Mouse (Mus musculus): ENCODE results near the gene Hes3.

The Hes3 gene

GRCm38 (mm10) chr4:152281601-152282000 lies 9.9 kb downstream of the Hes3 start:
- DNase-seq (ENCODE audit: extremely low read depth, low read depth) = no peak

DNA sequence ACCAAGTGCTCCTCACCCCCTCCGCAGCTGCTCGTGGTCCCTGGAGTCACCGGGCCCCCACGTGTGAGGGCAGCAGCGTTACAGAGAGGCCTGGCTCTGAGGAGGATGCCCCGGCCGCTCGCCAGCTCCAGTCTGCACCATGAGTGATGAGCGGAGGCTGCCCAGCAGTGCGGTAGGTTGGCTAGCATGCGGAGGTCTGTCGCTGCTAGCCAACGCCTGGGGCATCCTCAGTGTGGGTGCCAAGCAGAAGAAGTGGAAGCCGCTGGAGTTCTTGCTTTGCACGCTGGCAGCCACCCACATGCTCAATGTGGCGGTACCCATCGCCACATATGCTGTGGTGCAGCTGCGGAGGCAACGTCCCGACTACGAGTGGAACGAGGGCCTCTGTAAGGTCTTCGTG lies 12.5 kb downstream of the Hes3 start:
- DNase-seq (ENCODE audit: extremely low read depth, low read depth) = no peak

GRCm38 (mm10) chr4:152277916-152278315 lies 13.5 kb downstream of the Hes3 start:
- no peak for DNase-seq (ENCODE audit: extremely low read depth, low read depth)

GRCm38 (mm10) chr4:152276389-152277347 lies 14.8 kb downstream of the Hes3 start:
- no peak for DNase-seq (ENCODE audit: extremely low read depth, low read depth)

- DNase-seq (ENCODE audit: extremely low read depth, low read depth) = no peak
These were observed 16.8 kb downstream of the Hes3 start for GRCm38 (mm10) chr4:152274681-152275131.

GRCm38 (mm10) chr4:152273621-152274236 lies 17.7 kb downstream of the Hes3 start, which contains the start of gene Gpr153:
Gene Gpr153 (plus strand): TSS chr4:152274232.
- DNase-seq (ENCODE audit: extremely low read depth, low read depth) = no peak

DNA sequence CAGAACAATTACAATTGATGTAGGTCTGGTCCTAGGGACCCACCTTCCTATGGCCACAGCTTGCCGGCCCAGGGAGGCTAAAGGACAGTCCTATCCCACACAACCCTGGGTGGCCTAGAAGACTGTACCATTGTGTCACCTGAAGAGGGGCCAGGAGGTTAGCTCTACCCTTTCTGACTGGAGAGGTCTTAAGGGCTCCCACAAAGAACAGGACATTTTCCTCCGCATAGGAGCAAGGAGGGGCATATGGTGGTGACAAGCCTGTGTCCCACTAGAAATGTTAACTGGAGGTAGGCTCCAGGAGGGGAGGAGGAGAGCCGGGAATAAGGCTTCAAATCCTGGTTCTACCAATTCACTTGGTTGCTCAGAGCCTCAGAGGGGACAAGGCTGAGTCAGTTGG lies 18.3 kb downstream of the Hes3 start:
- no peak for DNase-seq (ENCODE audit: extremely low read depth, low read depth)

DNA sequence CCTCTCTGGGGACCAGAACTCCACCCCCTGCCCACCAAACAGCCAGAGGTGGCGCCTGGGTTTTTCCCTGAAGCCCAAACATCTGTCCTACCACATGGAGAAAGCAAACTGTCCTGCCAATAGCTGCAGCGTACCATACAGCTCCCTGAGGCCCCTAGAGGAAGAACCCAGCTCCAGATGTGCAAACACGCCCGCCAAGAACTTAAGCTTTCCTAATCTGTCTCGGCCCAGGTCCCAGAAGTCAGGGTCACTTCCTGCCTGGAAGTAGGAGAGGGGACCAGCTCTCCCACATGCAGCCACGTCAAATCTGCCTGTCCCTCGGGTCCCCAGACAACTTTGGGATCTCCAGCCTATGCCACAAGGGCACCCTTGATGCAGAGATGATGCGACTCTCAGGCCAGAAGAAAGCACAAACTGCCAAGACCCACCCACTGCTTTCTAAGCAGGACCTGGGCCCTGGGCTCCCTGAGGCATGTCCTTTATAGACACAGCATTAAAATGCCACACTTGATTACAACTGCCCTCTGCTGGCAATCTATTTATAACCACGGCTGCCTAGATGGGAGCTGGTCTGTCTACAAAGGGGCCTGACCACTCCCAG lies 18.9 kb downstream of the Hes3 start:
- DNase-seq (ENCODE audit: extremely low read depth, low read depth) = no peak

- DNase-seq (ENCODE audit: extremely low read depth, low read depth) = no peak
These were observed 19.5 kb downstream of the Hes3 start for GRCm38 (mm10) chr4:152272006-152272405.

DNA sequence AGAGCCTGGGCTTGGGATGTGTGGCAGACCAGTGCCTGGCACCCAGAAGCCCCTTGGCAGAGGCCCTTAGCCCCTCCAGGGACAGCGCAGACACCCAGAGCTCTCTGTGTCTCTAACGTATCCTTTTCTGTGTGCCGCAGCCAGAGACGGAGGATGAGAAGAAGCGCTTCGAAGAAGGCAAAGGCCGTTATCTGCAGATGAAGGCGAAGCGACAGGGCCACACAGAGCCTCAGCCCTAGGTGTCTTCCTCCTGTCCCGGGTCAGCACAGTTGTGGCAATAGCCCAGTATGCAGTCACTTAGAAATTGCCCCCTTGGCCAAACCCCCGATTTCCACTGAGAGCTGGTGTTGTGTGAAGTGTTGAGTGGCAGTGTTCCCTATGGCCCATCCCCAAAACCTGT lies 20.1 kb downstream of the Hes3 start:
- DNase-seq (ENCODE audit: extremely low read depth, low read depth) = no peak

DNA sequence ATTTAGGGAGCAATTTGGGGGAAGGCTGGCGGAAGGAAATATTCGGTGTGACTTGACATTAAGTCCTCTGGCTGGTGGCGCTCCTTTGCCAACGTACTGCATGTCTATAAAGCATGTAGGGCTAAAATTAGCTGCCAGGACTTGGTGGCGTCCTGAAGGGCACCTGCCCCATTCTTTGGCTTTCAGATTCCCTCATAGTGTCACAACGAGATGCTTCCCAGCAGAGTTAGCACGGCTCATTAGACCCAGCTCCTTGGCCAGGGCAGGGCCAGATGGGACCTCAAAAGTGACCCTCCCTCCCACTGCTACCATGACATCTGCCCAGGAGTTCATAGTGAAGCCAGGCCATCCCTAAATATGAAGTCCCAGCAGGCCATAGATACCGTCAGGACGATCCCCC lies 20.9 kb downstream of the Hes3 start:
- no peak for DNase-seq (ENCODE audit: extremely low read depth, low read depth)

GRCm38 (mm10) chr4:152269967-152270366 lies 21.5 kb downstream of the Hes3 start:
- no peak for DNase-seq (ENCODE audit: extremely low read depth, low read depth)

GRCm38 (mm10) chr4:152267748-152268369 lies 23.6 kb downstream of the Hes3 start:
- no peak for DNase-seq (ENCODE audit: extremely low read depth, low read depth)

GRCm38 (mm10) chr4:152266236-152266895 lies 25.1 kb downstream of the Hes3 start:
- DNase-seq (ENCODE audit: extremely low read depth, low read depth) = no peak

DNA sequence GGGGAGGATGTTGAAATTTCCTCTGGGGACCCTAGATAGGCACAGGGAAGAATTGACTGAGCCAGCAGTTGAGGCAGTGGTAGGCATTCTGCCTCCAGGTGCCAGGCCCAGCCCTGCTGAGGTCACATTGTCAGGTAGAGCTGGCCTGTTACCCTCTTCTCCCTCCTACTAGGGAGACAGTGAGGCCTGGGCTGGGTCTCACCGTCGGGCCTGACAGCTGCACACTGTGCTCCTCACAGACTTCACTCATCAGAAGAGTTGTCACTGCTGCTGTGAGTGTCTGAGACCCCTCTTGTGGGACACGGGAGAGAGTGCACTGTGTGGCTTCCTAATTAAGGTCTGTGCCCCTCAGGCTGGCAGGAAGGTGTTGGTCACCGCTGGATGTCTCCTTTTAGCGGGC lies 25.7 kb downstream of the Hes3 start:
- no peak for DNase-seq (ENCODE audit: extremely low read depth, low read depth)

DNA sequence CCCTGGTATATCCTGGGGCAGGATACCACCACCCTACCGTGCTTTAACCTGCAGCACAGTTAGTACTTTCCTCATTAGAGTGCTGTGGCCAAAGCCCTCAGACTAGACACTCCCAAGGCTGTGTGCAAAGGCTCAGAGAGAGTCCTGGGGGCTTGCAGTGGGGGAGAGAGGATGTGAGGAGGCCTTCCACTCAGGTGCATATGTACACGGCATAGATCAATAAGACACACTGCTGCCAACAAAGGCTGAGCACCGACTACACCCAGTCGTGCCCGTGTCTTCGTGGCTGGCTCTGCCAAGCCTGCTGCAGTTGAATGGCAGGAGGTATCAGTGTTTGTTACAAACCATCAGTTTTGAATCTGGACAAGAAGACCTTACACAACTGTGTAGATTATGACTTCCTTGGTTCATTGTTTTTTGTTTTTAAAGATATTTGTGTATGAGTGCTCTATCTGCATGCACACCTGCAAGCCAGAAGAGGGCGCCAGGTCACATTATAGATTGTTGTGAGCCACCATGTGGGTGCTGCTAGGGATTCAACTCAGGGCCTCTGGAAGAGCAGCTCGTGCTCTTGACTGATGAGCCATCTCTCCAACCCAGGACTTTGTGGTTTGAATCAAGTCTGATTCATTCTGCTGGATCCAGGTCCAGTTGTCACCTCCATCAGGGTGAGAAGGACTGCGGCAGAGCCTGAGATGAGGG lies 26.4 kb downstream of the Hes3 start:
- no peak for DNase-seq (ENCODE audit: extremely low read depth, low read depth)

GRCm38 (mm10) chr4:152264177-152264530 lies 27.3 kb downstream of the Hes3 start:
- no peak for DNase-seq (ENCODE audit: extremely low read depth, low read depth)

GRCm38 (mm10) chr4:152263512-152264176 lies 27.8 kb downstream of the Hes3 start:
- DNase-seq (ENCODE audit: extremely low read depth, low read depth) = no peak

DNA sequence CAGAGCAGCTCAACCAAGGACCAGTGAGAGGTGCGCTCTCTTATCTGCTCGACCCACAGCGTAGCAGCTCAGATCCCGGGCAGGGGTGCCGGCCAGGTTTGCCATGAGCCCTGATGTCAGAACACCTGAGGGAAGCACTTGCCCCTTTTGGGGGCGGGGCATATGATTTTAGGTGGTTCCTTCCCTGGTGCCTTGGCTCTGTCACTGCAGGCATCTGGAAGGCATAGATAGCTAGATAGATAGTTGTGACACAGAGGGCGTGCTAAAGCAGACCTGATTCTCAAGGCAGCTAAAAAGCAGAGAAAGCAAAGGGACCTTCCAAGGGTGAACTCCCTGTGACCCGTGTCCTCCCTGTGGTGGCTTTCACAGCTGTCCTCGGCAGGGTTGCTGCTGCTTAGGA lies 28.4 kb downstream of the Hes3 start:
- DNase-seq (ENCODE audit: extremely low read depth, low read depth) = no peak

- DNase-seq (ENCODE audit: extremely low read depth, low read depth) = no peak
These were observed 29.3 kb downstream of the Hes3 start for GRCm38 (mm10) chr4:152262187-152262586.
